Mouse (Mus musculus) liver, embryonic 14.5 days (tissue): ENCODE data around the gene Olfr984. TPM values are rescaled to one million over a fixed set of nuclear protein-coding genes. Genes with fewer than 3 reads are reported as not detected.

Source experiments
- ATAC-seq: fragments of 200-750 bp; cut with Nextera tagmentation; 2 replicates; pipeline ENCODE4 v1.8.0; 2017; ENCODE audit warnings: moderate number of reproducible peaks, mild to moderate bottlenecking, moderate library complexity; ENCODE audit not compliant: insufficient read depth
- DNase-seq, 3 experiments: peaks; one replicate each; pipeline ENCODE4 v3.0.0-alpha.2; 2012 to 2013; ENCODE audit warnings: low read depth in 3 of 3, low spot score in 3 of 3
- H3K27ac ChIP-seq: fragments of 300-500 bp; sonication (generic); 2 replicates; pipeline ENCODE4 v1.5.1; 2014; ENCODE audit warnings: moderate library complexity, mild to moderate bottlenecking, control low read depth, inconsistent platforms
- H3K27me3 ChIP-seq: fragments of 300-500 bp; sonication (generic); 2 replicates; pipeline ENCODE4 v1.6.1; 2014; ENCODE audit warnings: mild to moderate bottlenecking, low read length, moderate library complexity; ENCODE audit not compliant: control insufficient read depth, insufficient read depth
- H3K36me3 ChIP-seq: fragments of 300-500 bp; sonication (generic); replicated peaks from 2 replicates; pipeline ENCODE4 v1.6.1; 2014; ENCODE audit warnings: low read depth; ENCODE audit not compliant: control insufficient read depth, insufficient read depth
- H3K4me1 ChIP-seq, 2 experiments: fragments of 200-500 bp in 1 of 2; fragments of 300-500 bp in 1 of 2; sonication (generic) in 1 of 2; replicated peaks; 2 replicates each; pipeline ENCODE4 v1.6.1; 2012 to 2014; ENCODE audit warnings: antibody characterized with exemption in 1 of 2, inconsistent platforms in 1 of 2, low read length in 1 of 2; ENCODE audit not compliant: control insufficient read depth in 2 of 2, insufficient read depth in 2 of 2
- H3K4me2 ChIP-seq: fragments of 300-500 bp; sonication (generic); 2 replicates; pipeline ENCODE4 v1.6.1; 2014; ENCODE audit warnings: low read depth, mild to moderate bottlenecking, control low read depth, moderate library complexity
- H3K4me3 ChIP-seq, 2 experiments: fragments of 200-500 bp in 1 of 2; fragments of 300-500 bp in 1 of 2; sonication (generic) in 1 of 2; 2 replicates each; pipeline ENCODE4 v1.5.1; 2012 to 2014; ENCODE audit warnings: low read depth in 2 of 2, low read length in 2 of 2, mild to moderate bottlenecking in 2 of 2, control low read depth in 1 of 2, inconsistent platforms in 1 of 2, moderate library complexity in 1 of 2; ENCODE audit not compliant: insufficient read depth in 1 of 2
- H3K9ac ChIP-seq: fragments of 300-500 bp; sonication (generic); replicated peaks from 2 replicates; pipeline ENCODE4 v1.6.1; 2014; ENCODE audit warnings: mild to moderate bottlenecking, control low read depth, moderate library complexity
- H3K9me3 ChIP-seq: fragments of 300-500 bp; sonication (generic); 2 replicates; pipeline ENCODE4 v1.6.1; 2016; ENCODE audit warnings: low read length, mixed read lengths; ENCODE audit not compliant: control insufficient read depth
- CTCF ChIP-seq: IDR thresholded peaks from 2 replicates; pipeline ENCODE4 v1.5.1; 2016; ENCODE audit warnings: antibody characterized with exemption, low read depth, control low read depth
- EP300 ChIP-seq: IDR thresholded peaks from 2 replicates; pipeline ENCODE4 v1.6.1; 2016; ENCODE audit warnings: antibody characterized with exemption, low read depth
- WGBS: fragments of 180-500 bp; shearing (Covaris S2); extraction: QIAGEN DNeasy Blood & Tissue Kit; methylation state at CpG from one replicate; pipeline ENCODE4 v1.1.7; 2014; ENCODE audit not compliant: insufficient replicate concordance; 5-methylcytosine and 5-hydroxymethylcytosine counted together
- polyA plus RNA-seq, 2 experiments: library from polyadenylated mRNA; depleted of rRNA in 1 of 2; stranded (reverse) in 1 of 2; unstranded in 1 of 2; fragments of >200 nt; fragmentation: Nextera tagmentation in 1 of 2; extraction: Ambion mirVana in 1 of 2; gene quantifications; 2 replicates each; pipeline versions ENCODE4 v1.2.1 to v1.2.3; 2012 to 2014

Olfr984 gene
- polyA plus RNA-seq, 2 experiments: not detected

- H3K4me3 ChIP-seq: no peak within 1 kb of the TSS
- no peak within 1 kb of the TSS for H3K9ac ChIP-seq
- TF ChIP-seq CTCF: no peak
- no peak for TF ChIP-seq EP300
- no peaks in the 10 kb centered on the region for H3K4me1 ChIP-seq
- no peak for ATAC-seq
- no peaks in the 10 kb centered on the region for H3K9me3 ChIP-seq
- H3K36me3 ChIP-seq: no peaks in the 10 kb centered on the region
- DNase-seq: no peak
- no peaks in the 10 kb centered on the region for H3K27me3 ChIP-seq
- no peak within 1 kb of the TSS for H3K27ac ChIP-seq
- H3K4me2 ChIP-seq: no peak within 1 kb of the TSS
- 44% methylated on average over 2 of the region's 2 CpGs for WGBS
Observed at GRCm38 (mm10) chr9:40093495-40093894, 20.5 kb downstream of the Olfr984 start, which contains the start of gene Olfr983. Olfr983 (minus strand) TSS chr9:40093595.

GRCm38 (mm10) chr9:40073529-40073928, 40.5 kb downstream of the Olfr984 start, which contains the start of gene Olfr982:
Olfr982 (plus strand) TSS chr9:40073829.
- Histone ChIP-seq H3K9me3 (no peaks in the 10 kb centered on the region), H3K4me3 (no peak within 1 kb of the TSS), H3K4me2 (no peak within 1 kb of the TSS), H3K9ac (no peak within 1 kb of the TSS), H3K27ac (no peak within 1 kb of the TSS), H3K36me3 (no peaks in the 10 kb centered on the region), H3K27me3 (no peaks in the 10 kb centered on the region), H3K4me1 (no peaks in the 10 kb centered on the region)
- DNase-seq (no peak), ATAC-seq (no peak)
- WGBS: 39% methylated on average over 2 of the region's 2 CpGs
- TF ChIP-seq EP300 (no peak), CTCF (no peak)

GRCm38 (mm10) chr9:40050138-40050537, 63.9 kb downstream of the Olfr984 start:
- no peaks in the 10 kb centered on the region for H3K36me3 ChIP-seq
- H3K27me3 ChIP-seq: no peaks in the 10 kb centered on the region
- H3K4me3 ChIP-seq: no peak overlapping the region
- DNase-seq (no peak), ATAC-seq (no peak)
- no peak overlapping the region for H3K9ac ChIP-seq
- 85% methylated on average over 19 of the region's 19 CpGs for WGBS
- H3K27ac ChIP-seq: no peak overlapping the region
- H3K4me2 ChIP-seq: no peak overlapping the region
- no peaks in the 10 kb centered on the region for H3K9me3 ChIP-seq
- no peak for TF ChIP-seq EP300
- TF ChIP-seq CTCF: no peak
- no peaks in the 10 kb centered on the region for H3K4me1 ChIP-seq

Other genes with a start within 250 kb of the Olfr984 start
- gene Olfr972, start 247.8 kb downstream of the Olfr984 start, polyA plus RNA-seq (2012; rRNA removed): not detected in 2 replicates
- not detected in 2 replicates for gene Olfr972, start 247.8 kb downstream of the Olfr984 start, polyA plus RNA-seq (2014; fragmentation: Nextera tagmentation; extraction: Ambion mirVana)
- not detected in 2 replicates for gene Olfr229, start 206.9 kb downstream of the Olfr984 start, polyA plus RNA-seq (2012; rRNA removed)
- not detected in 2 replicates for gene Olfr229, start 206.9 kb downstream of the Olfr984 start, polyA plus RNA-seq (2014; fragmentation: Nextera tagmentation; extraction: Ambion mirVana)
- not detected in 2 replicates for gene Olfr974, start 176.7 kb downstream of the Olfr984 start, polyA plus RNA-seq (2012; rRNA removed)
- not detected in 2 replicates for gene Olfr974, start 176.7 kb downstream of the Olfr984 start, polyA plus RNA-seq (2014; fragmentation: Nextera tagmentation; extraction: Ambion mirVana)
- gene Olfr975, start 162.2 kb downstream of the Olfr984 start, polyA plus RNA-seq (2012; rRNA removed): not detected in 2 replicates
- not detected in 2 replicates for gene Olfr975, start 162.2 kb downstream of the Olfr984 start, polyA plus RNA-seq (2014; fragmentation: Nextera tagmentation; extraction: Ambion mirVana)
- not detected in 2 replicates for gene Olfr976, start 153.1 kb downstream of the Olfr984 start, polyA plus RNA-seq (2012; rRNA removed)
- gene Olfr976, start 153.1 kb downstream of the Olfr984 start, polyA plus RNA-seq (2014; fragmentation: Nextera tagmentation; extraction: Ambion mirVana): not detected in 2 replicates
- gene Olfr978, start 122.1 kb downstream of the Olfr984 start, polyA plus RNA-seq (2012; rRNA removed): not detected in 2 replicates
- gene Olfr978, start 122.1 kb downstream of the Olfr984 start, polyA plus RNA-seq (2014; fragmentation: Nextera tagmentation; extraction: Ambion mirVana): not detected in 2 replicates
- gene Olfr979, start 110.7 kb downstream of the Olfr984 start, polyA plus RNA-seq (2012; rRNA removed): not detected in 2 replicates
- gene Olfr979, start 110.7 kb downstream of the Olfr984 start, polyA plus RNA-seq (2014; fragmentation: Nextera tagmentation; extraction: Ambion mirVana): not detected in 2 replicates
- not detected in 2 replicates for gene Olfr980, start 104.6 kb downstream of the Olfr984 start, polyA plus RNA-seq (2012; rRNA removed)
- gene Olfr980, start 104.6 kb downstream of the Olfr984 start, polyA plus RNA-seq (2014; fragmentation: Nextera tagmentation; extraction: Ambion mirVana): not detected in 2 replicates
- gene Olfr981, start 92.7 kb downstream of the Olfr984 start, polyA plus RNA-seq (2012; rRNA removed): not detected in 2 replicates
- gene Olfr981, start 92.7 kb downstream of the Olfr984 start, polyA plus RNA-seq (2014; fragmentation: Nextera tagmentation; extraction: Ambion mirVana): not detected in 2 replicates
- gene Olfr982, start 40.4 kb downstream of the Olfr984 start, polyA plus RNA-seq (2012; rRNA removed): not detected in 2 replicates
- gene Olfr982, start 40.4 kb downstream of the Olfr984 start, polyA plus RNA-seq (2014; fragmentation: Nextera tagmentation; extraction: Ambion mirVana): not detected in 2 replicates
- gene Olfr983, start 20.6 kb downstream of the Olfr984 start, polyA plus RNA-seq (2012; rRNA removed): not detected in 2 replicates
- not detected in 2 replicates for gene Olfr983, start 20.6 kb downstream of the Olfr984 start, polyA plus RNA-seq (2014; fragmentation: Nextera tagmentation; extraction: Ambion mirVana)
- not detected in 2 replicates for gene Olfr985, start 16.0 kb upstream of the Olfr984 start, polyA plus RNA-seq (2012; rRNA removed)
- not detected in 2 replicates for gene Olfr985, start 16.0 kb upstream of the Olfr984 start, polyA plus RNA-seq (2014; fragmentation: Nextera tagmentation; extraction: Ambion mirVana)
- gene Tmem225, start 33.9 kb upstream of the Olfr984 start, polyA plus RNA-seq (2012; rRNA removed): not detected in 2 replicates
- not detected in 2 replicates for gene Tmem225, start 33.9 kb upstream of the Olfr984 start, polyA plus RNA-seq (2014; fragmentation: Nextera tagmentation; extraction: Ambion mirVana)
- gene Olfr986, start 66.7 kb upstream of the Olfr984 start, polyA plus RNA-seq (2012; rRNA removed): not detected in 2 replicates
- gene Olfr986, start 66.7 kb upstream of the Olfr984 start, polyA plus RNA-seq (2014; fragmentation: Nextera tagmentation; extraction: Ambion mirVana): not detected in 2 replicates
- gene Zfp202, start 78.1 kb upstream of the Olfr984 start, polyA plus RNA-seq (2012; rRNA removed): 0.41 and 0.57 TPM in 2 replicates
- gene Zfp202, start 78.1 kb upstream of the Olfr984 start, polyA plus RNA-seq (2014; fragmentation: Nextera tagmentation; extraction: Ambion mirVana): 0.68 and 0.74 TPM in 2 replicates
- 0.01 and 0.09 TPM in 2 replicates for gene Scn3b, start 155.0 kb upstream of the Olfr984 start, polyA plus RNA-seq (2012; rRNA removed)
- 0.06 TPM in 1 of 2 replicates, not detected in the other for gene Scn3b, start 155.0 kb upstream of the Olfr984 start, polyA plus RNA-seq (2014; fragmentation: Nextera tagmentation; extraction: Ambion mirVana)